Mouse (Mus musculus) testis, adult 2 months (tissue): ENCODE data around the gene Dtnb.

Experiments used
- CTCF ChIP-seq: fragments of 200-500 bp; IDR thresholded peaks from 2 replicates; pipeline ENCODE4 v1.5.1; 2012; ENCODE audit warnings: low read depth, mild to moderate bottlenecking, inconsistent platforms, low read length, moderate library complexity; ENCODE audit not compliant: control insufficient read depth, insufficient read depth, insufficient replicate concordance
- POLR2A ChIP-seq: fragments of 200-500 bp; IDR thresholded peaks from 2 replicates; pipeline ENCODE4 v1.6.1; 2012; ENCODE audit warnings: low read depth, mild to moderate bottlenecking, inconsistent platforms, low read length, moderate library complexity; ENCODE audit not compliant: control insufficient read depth

DNA sequence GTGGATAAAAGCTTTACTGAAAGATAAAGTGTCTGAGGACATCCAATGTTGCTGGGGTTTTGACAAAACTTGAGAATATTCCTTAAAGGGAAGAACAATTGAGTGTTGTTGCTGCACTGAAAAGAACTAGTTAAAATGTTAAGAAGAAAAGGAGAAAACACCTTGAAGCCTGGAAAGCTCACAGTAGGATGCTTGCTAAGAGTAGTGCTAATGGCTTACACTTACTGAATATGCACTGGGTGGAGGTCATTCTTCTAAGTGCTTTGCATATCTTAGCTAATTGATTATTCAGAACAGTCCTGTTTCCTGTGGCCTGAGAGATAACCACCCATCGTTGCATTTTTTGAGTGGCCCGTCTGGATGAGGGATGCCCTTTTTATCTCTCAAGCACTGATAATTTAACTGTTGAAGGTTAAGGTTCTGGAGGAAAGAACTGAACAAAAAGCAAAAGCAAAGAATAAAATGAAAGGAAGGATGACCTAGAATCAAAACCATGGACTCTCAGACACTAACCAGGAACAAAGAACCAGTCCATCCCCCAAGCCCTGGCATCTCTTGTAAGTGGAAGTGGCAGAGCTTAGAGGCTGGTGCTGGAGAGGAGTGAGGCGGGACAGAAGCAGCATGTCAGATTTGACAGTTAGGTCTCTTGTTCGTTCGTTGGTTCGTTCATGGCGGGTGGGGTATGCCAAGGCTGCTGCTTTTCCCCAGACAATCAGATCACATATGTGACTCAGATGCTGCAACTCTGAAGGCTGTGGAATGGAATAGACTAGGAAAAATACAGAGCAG, 166.8 kb downstream of the Dtnb start:
- TF ChIP-seq CTCF (no peak), POLR2A (no peak)
